Comparison of ENCODE assay signal across 8 mouse cellular contexts in genomic region chrX:98937555-98938294, GRCm38 (mm10). TPM values are rescaled to one million over a fixed set of nuclear protein-coding genes. Genes with fewer than 3 reads are reported as not detected.
DNase-seq lines count a peak whose midpoint lies in the region; ATAC-seq lines count a peak whose summit lies in the region.

No protein-coding gene starts in this region.

- ATAC-seq in hindbrain, embryonic 15.5 days (ENCODE audit: low FRiP score, low read depth), result peak; percentile 80

- H3K79me2 ChIP-seq in macrophage (ENCODE audit: inconsistent target), result peaks cover 21% of the 10 kb centered on the region

- H3K27me3 ChIP-seq in hindbrain, embryonic 15.5 days, result no peaks in the 10 kb centered on the region

- H3K9ac ChIP-seq in hindbrain, embryonic 15.5 days, result peak overlapping the region; percentile 60

- 22% methylated on average over 57 of the region's 57 CpGs for WGBS in hindbrain, embryonic 15.5 days
- WGBS in macrophage (ENCODE audit: missing documents), result 27% methylated on average over 47 of the region's 57 CpGs

- DNase-seq in R1 (ENCODE audit: low read depth, low spot score), result peak; percentile 87
- peak; percentile 95 to 96 for DNase-seq in cerebellum, postnatal 25 days
- peak; percentile 79 to 86 for DNase-seq in frontal cortex, postnatal 25 days (ENCODE audit: low spot score in 2 of 2)
- DNase-seq in left cerebral cortex, adult 18-20 months (ENCODE audit: low spot score in 2 of 2), result peak; percentile 89 to 92
- DNase-seq in right cerebral cortex, adult 18-20 months, result peak; percentile 92
- DNase-seq in urinary bladder, postnatal 10 days (ENCODE audit: low spot score), result peak; percentile 73

- H3K4me2 ChIP-seq in hindbrain, embryonic 15.5 days, result peak overlapping the region; percentile 56

- H3K9me3 ChIP-seq in hindbrain, embryonic 15.5 days, result no peaks in the 10 kb centered on the region

- peaks cover 6% of the 10 kb centered on the region for H3K4me1 ChIP-seq in hindbrain, embryonic 15.5 days (replicated peaks)

- H3K4me3 ChIP-seq in hindbrain, embryonic 15.5 days, result peak overlapping the region; percentile 58
- H3K4me3 ChIP-seq in macrophage (ENCODE audit: inconsistent target), result peak overlapping the region; percentile 82

- H3K27ac ChIP-seq in hindbrain, embryonic 15.5 days (replicated peaks), result peak overlapping the region; percentile 90
- H3K27ac ChIP-seq in macrophage, result peak overlapping the region; percentile 80

- 0 out of 2 replicates have a peak, but pooled peaks cover 6% of the 10 kb centered on the region for H3K36me3 ChIP-seq in hindbrain, embryonic 15.5 days
- no peaks in the 10 kb centered on the region for H3K36me3 ChIP-seq in macrophage (ENCODE audit: inconsistent target)

RNA-seq across cellular contexts. Expression of gene Yipf6, which starts 1.6 kb away (rescaled TPM):
- 15.5 and 16.5 TPM in 2 replicates for polyA plus RNA-seq in hindbrain, embryonic 15.5 days (2015; fragmentation: Nextera tagmentation; extraction: Ambion mirVana)
- 10 to 100 TPM; 33.0 to 35.1 TPM for total RNA-seq in left cerebral cortex, adult 18-20 months (2021)
- 10 to 100 TPM in 25 of 26 experiments, 1 to 10 TPM in 1; 9.6 to 63.1 (median 29.0) TPM for total RNA-seq in macrophage (2018; cell fraction: chromatin; rRNA removed)
- 10 to 100 TPM; 29.7 to 51.4 (median 43.1) TPM for total RNA-seq in macrophage (2018; cell fraction: cytosol; rRNA removed)
- 10 to 100 TPM; 15.5 to 73.8 (median 36.3) TPM for total RNA-seq in macrophage (2018; cell fraction: nucleus; rRNA removed)
- 25.8 to 33.1 TPM (median 32.2 TPM) in 3 replicates for polyA plus RNA-seq in macrophage (2018)

RNA-seq across cellular contexts. Expression of gene Ophn1, which starts 46.9 kb away (rescaled TPM):
- 40.2 and 40.8 TPM in 2 replicates for polyA plus RNA-seq in hindbrain, embryonic 15.5 days (2015; fragmentation: Nextera tagmentation; extraction: Ambion mirVana)
- total RNA-seq in left cerebral cortex, adult 18-20 months (2021), result 10 to 100 TPM; 41.0 to 42.4 TPM
- total RNA-seq in macrophage (2018; cell fraction: chromatin; rRNA removed), result 100 to 1,000 TPM in 24 of 26 experiments, 10 to 100 TPM in 2; 25.8 to 296 (median 172) TPM
- 10 to 100 TPM; 17.0 to 40.8 (median 30.1) TPM for total RNA-seq in macrophage (2018; cell fraction: cytosol; rRNA removed)
- 100 to 1,000 TPM in 9 of 26 experiments, 10 to 100 TPM in 17; 18.0 to 198 (median 67.1) TPM for total RNA-seq in macrophage (2018; cell fraction: nucleus; rRNA removed)
- 25.9 to 33.1 TPM (median 27.6 TPM) in 3 replicates for polyA plus RNA-seq in macrophage (2018)

Comparison
In these comparisons a context has a peak if more than half of its experiments do, and no peak if none do; other contexts are left out.
1. Peak in every context shown above with its lines: DNase-seq, ATAC-seq, H3K4me3 ChIP-seq and H3K27ac ChIP-seq.